Mouse (Mus musculus) liver, embryonic 14.5 days (tissue): Measurements from ENCODE around the gene Shcbp1l.

Source experiments
- CTCF ChIP-seq: IDR thresholded peaks from 2 replicates; pipeline ENCODE4 v1.5.1; 2016; ENCODE audit warnings: antibody characterized with exemption, low read depth, control low read depth
- EP300 ChIP-seq: IDR thresholded peaks from 2 replicates; pipeline ENCODE4 v1.6.1; 2016; ENCODE audit warnings: antibody characterized with exemption, low read depth

GRCm38 (mm10) chr1:153500030-153500429 is 75.1 kb downstream of the Shcbp1l start:
- TF ChIP-seq CTCF, result no peak
- TF ChIP-seq EP300, result no peak
